Mouse (Mus musculus): ENCODE measurements around the gene Ethe1.
"Not testable (repeated sequence)": the region's sequence is repeated elsewhere in the genome, so short reads cannot be mapped to it uniquely, and the experiment has no call there.

Ethe1 gene

GRCm38 (mm10) chr7:24612308-24612910 is 25.1 kb downstream of the Ethe1 start:
- Histone ChIP-seq H3K27me3 (ENCODE audit: control insufficient read depth, insufficient read depth, low read length, poor library complexity, severe bottlenecking) (no peaks in the 10 kb centered on the region), H3K36me3 (ENCODE audit: control insufficient read depth, insufficient read depth, low read length, poor library complexity, severe bottlenecking) (peaks cover 2% of the 10 kb centered on the region)
- DNase-seq (ENCODE audit: low read depth, low spot score): peak; percentile 45

- H3K36me3 ChIP-seq (ENCODE audit: control insufficient read depth, insufficient read depth, low read length, poor library complexity, severe bottlenecking): peaks cover 7% of the 10 kb centered on the region
- no peak for DNase-seq (ENCODE audit: low read depth, low spot score)
- H3K27me3 ChIP-seq (ENCODE audit: control insufficient read depth, insufficient read depth, low read length, poor library complexity, severe bottlenecking): no peaks in the 10 kb centered on the region
Observed at GRCm38 (mm10) chr7:24614816-24615215, 27.5 kb downstream of the Ethe1 start.

GRCm38 (mm10) chr7:24617763-24618162 is 30.4 kb downstream of the Ethe1 start:
- Histone ChIP-seq H3K36me3 (ENCODE audit: control insufficient read depth, insufficient read depth, low read length, poor library complexity, severe bottlenecking) (peaks cover 18% of the 10 kb centered on the region), H3K27me3 (ENCODE audit: control insufficient read depth, insufficient read depth, low read length, poor library complexity, severe bottlenecking) (no peaks in the 10 kb centered on the region)
- peak; percentile 35 for DNase-seq (ENCODE audit: low read depth, low spot score)

- DNase-seq (ENCODE audit: low read depth, low spot score): peak; percentile 42
- H3K27me3 ChIP-seq (ENCODE audit: control insufficient read depth, insufficient read depth, low read length, poor library complexity, severe bottlenecking): not testable (repeated sequence)
- H3K36me3 ChIP-seq (ENCODE audit: control insufficient read depth, insufficient read depth, low read length, poor library complexity, severe bottlenecking): peaks cover 18% of the 10 kb centered on the region
Observed at GRCm38 (mm10) chr7:24618374-24618773, 31.0 kb downstream of the Ethe1 start.

GRCm38 (mm10) chr7:24619671-24620397 is 32.5 kb downstream of the Ethe1 start:
- no peak for DNase-seq (ENCODE audit: low read depth, low spot score)
- Histone ChIP-seq H3K27me3 (ENCODE audit: control insufficient read depth, insufficient read depth, low read length, poor library complexity, severe bottlenecking) (no peaks in the 10 kb centered on the region), H3K36me3 (ENCODE audit: control insufficient read depth, insufficient read depth, low read length, poor library complexity, severe bottlenecking) (peaks cover 21% of the 10 kb centered on the region)

GRCm38 (mm10) chr7:24621193-24621592 is 33.9 kb downstream of the Ethe1 start:
- DNase-seq (ENCODE audit: low read depth, low spot score): peak; percentile 48
- Histone ChIP-seq H3K27me3 (ENCODE audit: control insufficient read depth, insufficient read depth, low read length, poor library complexity, severe bottlenecking) (no peaks in the 10 kb centered on the region), H3K36me3 (ENCODE audit: control insufficient read depth, insufficient read depth, low read length, poor library complexity, severe bottlenecking) (peaks cover 21% of the 10 kb centered on the region)

- Histone ChIP-seq H3K27me3 (ENCODE audit: control insufficient read depth, insufficient read depth, low read length, poor library complexity, severe bottlenecking) (no peaks in the 10 kb centered on the region), H3K36me3 (ENCODE audit: control insufficient read depth, insufficient read depth, low read length, poor library complexity, severe bottlenecking) (peaks cover 22% of the 10 kb centered on the region)
- DNase-seq (ENCODE audit: low read depth, low spot score): no peak
Observed at GRCm38 (mm10) chr7:24622967-24623366, 35.6 kb downstream of the Ethe1 start.

- DNase-seq (ENCODE audit: low read depth, low spot score): peak; percentile 85
- no peaks in the 10 kb centered on the region for H3K27me3 ChIP-seq (ENCODE audit: control insufficient read depth, insufficient read depth, low read length, poor library complexity, severe bottlenecking)
- peaks cover 6% of the 10 kb centered on the region for H3K36me3 ChIP-seq (ENCODE audit: control insufficient read depth, insufficient read depth, low read length, poor library complexity, severe bottlenecking)
Observed at GRCm38 (mm10) chr7:24628685-24629610, 41.6 kb downstream of the Ethe1 start.

GRCm38 (mm10) chr7:24629672-24630071 is 42.3 kb downstream of the Ethe1 start:
- no peak for DNase-seq (ENCODE audit: low read depth, low spot score)
- H3K36me3 ChIP-seq (ENCODE audit: control insufficient read depth, insufficient read depth, low read length, poor library complexity, severe bottlenecking): peaks cover 4% of the 10 kb centered on the region
- H3K27me3 ChIP-seq (ENCODE audit: control insufficient read depth, insufficient read depth, low read length, poor library complexity, severe bottlenecking): no peaks in the 10 kb centered on the region

GRCm38 (mm10) chr7:24630116-24630880 is 43.0 kb downstream of the Ethe1 start:
- Histone ChIP-seq H3K36me3 (ENCODE audit: control insufficient read depth, insufficient read depth, low read length, poor library complexity, severe bottlenecking) (peaks cover 2% of the 10 kb centered on the region; the same call in 1 of the 2 replicates), H3K27me3 (ENCODE audit: control insufficient read depth, insufficient read depth, low read length, poor library complexity, severe bottlenecking) (no peaks in the 10 kb centered on the region)
- DNase-seq (ENCODE audit: low read depth, low spot score): no peak

GRCm38 (mm10) chr7:24636264-24636663 is 48.9 kb downstream of the Ethe1 start, which contains the start of gene Lypd3:
TSS of gene Lypd3 (plus strand) at chr7:24636550.
- Histone ChIP-seq H3K27me3 (ENCODE audit: control insufficient read depth, insufficient read depth, low read length, poor library complexity, severe bottlenecking) (no peaks in the 10 kb centered on the region), H3K36me3 (ENCODE audit: control insufficient read depth, insufficient read depth, low read length, poor library complexity, severe bottlenecking) (no peaks in the 10 kb centered on the region)
- no peak for DNase-seq (ENCODE audit: low read depth, low spot score)

GRCm38 (mm10) chr7:24637046-24637445 is 49.7 kb downstream of the Ethe1 start:
- Histone ChIP-seq H3K27me3 (ENCODE audit: control insufficient read depth, insufficient read depth, low read length, poor library complexity, severe bottlenecking) (no peaks in the 10 kb centered on the region), H3K36me3 (ENCODE audit: control insufficient read depth, insufficient read depth, low read length, poor library complexity, severe bottlenecking) (no peaks in the 10 kb centered on the region)
- DNase-seq (ENCODE audit: low read depth, low spot score): no peak

GRCm38 (mm10) chr7:24638026-24638856 is 50.9 kb downstream of the Ethe1 start:
- Histone ChIP-seq H3K36me3 (ENCODE audit: control insufficient read depth, insufficient read depth, low read length, poor library complexity, severe bottlenecking) (no peaks in the 10 kb centered on the region), H3K27me3 (ENCODE audit: control insufficient read depth, insufficient read depth, low read length, poor library complexity, severe bottlenecking) (no peaks in the 10 kb centered on the region)
- DNase-seq (ENCODE audit: low read depth, low spot score): peak; percentile 68

Measured in splenic B cell, adult 2 months (primary cell).